Mouse (Mus musculus) CD4-positive, CD25-positive, alpha-beta regulatory T cell, adult 2 months (primary cell): ENCODE results near the gene Pnpo.
A peak's percentile ranks its signal among the peaks of the same experiment; 100 is the strongest.

Experiments used
- DNase-seq: peaks from one replicate; pipeline ENCODE4 v3.0.0-alpha.2; 2012; ENCODE audit warnings: low read depth, low spot score

Pnpo gene

DNA sequence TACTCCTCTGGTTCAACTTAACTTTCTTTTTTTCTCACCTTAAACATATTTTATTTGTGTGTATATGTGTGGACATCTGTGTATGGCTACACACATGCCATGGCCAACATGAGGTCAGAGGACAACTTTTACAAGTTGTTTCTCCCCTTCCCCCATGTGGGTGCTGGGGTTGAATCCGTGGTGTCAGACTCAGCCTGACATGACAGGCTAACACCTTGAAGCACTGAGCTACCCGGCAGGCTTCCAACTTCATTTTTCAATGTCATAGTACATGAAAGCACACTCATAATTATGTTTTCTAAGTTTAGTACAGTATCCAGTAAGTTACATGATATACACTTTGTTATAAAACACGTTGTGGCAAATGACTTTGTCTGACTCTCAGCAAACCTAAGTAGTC, 26.6 kb upstream of the Pnpo start:
- no peak for DNase-seq

GRCm38 (mm10) chr11:96969746-96970145, 26.0 kb upstream of the Pnpo start:
- no peak for DNase-seq

- DNase-seq = no peak
These were observed 25.5 kb upstream of the Pnpo start for GRCm38 (mm10) chr11:96969280-96969722.

DNA sequence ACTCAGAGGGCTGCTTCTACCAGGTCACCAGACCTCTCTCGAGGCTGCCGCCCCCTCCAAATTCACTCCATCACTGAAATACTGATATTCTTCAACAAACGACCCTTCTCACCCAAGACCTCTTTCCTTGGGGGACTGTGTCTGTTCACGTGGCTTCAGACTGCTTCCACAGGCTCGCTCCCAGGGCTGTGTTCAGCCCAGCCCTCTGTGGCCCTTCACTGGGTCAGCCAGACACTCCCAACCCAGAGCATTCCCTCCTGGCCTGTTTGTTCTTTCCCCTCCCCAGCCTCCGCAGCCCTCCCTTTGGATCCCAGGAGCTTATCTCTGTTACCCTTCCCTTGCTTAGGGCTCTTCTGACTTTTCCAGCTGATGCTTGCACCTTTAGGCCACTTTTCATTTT, 24.7 kb upstream of the Pnpo start:
- no peak for DNase-seq

- peak; percentile 49 for DNase-seq
These were observed 23.9 kb upstream of the Pnpo start for GRCm38 (mm10) chr11:96967544-96968269.

DNA sequence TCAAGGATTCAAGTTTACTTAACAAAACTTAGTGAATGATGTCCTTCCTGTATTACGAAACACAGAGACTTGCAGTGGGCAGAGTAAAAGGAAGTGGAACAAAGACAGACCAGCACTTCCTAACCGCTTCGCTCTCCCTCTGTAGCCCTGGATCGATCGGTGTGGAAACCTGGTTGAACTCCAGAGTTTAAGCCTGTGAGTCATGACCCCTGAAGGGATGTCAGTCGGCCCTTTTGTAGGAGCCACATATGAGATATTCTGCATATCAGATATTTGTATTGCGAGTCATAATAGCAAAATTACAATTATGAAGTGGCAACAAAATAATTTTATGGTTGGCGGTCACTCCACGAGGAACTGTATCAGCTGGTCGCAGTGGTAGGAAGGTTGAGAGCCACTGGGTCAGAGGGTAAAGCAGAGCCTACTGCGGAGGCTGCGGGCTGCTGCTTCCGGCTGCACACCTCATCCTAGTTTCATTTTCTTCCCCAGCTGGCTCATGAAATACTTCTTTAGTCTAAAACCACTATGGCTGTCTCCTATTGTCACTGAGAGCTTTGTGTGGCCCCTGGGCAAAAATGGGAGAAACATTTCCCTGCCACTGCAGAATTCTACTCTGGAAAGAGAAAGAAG, 23.2 kb upstream of the Pnpo start:
- DNase-seq = peak; percentile 76

DNA sequence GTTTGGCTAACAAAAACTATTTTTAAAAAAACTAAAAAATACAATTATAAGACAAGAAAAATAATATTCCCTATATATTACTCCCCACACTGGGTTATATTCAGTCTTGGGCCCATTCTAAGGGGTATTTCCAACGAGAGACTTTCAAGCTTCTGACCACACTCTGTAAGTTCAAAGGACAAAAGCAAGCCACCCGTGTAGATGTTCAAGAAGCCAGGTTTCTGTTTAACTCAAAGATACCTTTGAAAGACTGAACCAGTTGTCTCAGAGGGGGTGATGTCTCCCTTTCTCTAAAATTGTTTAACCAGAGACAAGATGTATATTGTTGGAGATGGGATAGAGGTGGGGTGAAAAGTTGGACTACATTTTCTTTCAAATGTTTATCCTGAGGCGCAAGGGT, 22.4 kb upstream of the Pnpo start:
- DNase-seq = no peak

GRCm38 (mm10) chr11:96963580-96963979, 19.8 kb upstream of the Pnpo start:
- peak; percentile 87 for DNase-seq

DNA sequence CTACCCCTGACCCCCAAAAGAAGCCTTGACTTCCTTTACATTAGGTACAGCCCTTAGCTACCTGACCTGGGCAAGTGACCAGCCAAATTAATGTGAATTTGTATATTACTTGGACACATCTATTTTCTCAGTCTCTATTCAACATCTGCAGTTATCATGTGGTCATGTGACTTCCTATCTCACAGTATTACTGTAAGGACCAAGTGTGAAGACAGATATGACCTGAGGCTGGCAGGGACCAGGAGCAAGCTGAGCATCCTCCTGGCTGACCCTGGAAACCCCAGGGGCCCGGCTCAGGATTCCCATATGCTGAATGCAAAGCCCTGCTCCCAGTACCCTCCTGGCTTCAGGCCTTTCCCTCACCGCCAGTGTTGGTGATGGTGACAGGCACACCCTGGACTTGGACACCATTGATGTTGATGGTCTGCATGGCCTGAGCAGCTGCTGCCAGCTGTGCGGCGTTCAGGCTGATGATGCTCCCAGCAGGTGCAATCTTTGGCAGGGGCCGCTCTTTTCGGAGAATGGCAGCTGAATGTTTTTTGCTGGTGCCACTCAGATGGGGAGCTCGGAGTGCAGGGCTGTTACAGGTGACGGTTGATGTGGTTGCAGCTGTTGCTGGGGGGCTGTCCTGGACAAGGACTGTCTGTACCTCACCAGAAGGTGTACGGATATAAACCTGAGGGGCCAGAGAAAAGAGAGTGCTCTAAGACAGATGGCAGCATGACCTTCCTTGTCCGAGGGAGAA, 13.4 kb upstream of the Pnpo start:
- DNase-seq = no peak

DNA sequence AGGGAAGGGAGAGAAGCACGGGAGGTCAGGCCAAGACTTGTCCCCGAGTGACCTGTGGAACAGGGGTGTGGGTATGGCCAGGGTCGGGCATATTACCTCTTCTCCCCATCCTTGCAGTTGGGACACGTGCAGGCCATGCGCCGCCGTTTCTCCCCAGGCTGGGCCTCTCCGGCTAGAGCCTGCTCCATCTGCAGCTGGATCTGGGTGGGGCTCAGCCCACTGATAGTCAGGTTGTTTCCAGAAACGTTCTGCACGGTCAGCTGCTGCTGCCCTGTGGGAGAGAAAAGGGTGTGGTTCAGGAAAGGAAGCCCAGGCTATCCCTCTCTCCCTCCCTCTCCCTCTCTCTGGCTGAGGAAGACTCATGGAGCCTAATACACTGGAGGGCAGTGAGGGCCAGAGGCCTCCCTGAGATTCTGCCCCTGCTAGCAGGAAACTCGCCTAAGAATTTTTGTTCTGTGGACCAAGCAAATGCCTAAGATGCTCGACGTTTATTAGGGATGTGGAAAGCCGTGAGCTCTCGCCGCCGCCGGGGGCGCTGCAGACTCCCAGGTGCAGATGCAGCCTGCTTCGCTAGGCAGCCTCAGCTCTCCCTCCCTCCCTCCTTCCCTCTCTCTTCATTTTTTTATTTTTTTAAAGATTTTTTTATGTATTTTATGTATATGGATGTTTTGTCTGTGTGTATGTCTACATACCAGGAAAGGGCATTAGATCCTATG, 12.4 kb upstream of the Pnpo start:
- no peak for DNase-seq

DNA sequence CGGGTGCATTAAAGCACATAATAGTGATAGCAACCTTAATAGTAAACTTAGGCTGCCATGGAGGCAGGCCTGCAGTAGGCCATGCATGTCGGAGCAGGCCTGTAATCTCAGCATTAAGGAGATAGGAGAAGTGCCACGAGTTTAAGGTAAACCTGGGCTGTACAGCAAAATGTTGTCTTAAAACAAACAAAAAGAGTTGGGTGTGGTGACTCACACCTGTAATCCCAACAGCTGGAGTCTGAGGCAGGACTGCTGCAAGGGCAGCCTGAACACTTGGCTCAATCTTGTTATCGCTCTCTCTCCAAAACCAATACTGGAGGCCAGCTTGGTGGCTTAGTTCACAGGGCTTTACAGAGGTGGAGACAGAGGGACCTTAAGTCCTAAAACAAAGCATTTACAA, 11.3 kb upstream of the Pnpo start:
- no peak for DNase-seq

- DNase-seq = no peak
These were observed 9.1 kb upstream of the Pnpo start for GRCm38 (mm10) chr11:96952896-96953295.

DNA sequence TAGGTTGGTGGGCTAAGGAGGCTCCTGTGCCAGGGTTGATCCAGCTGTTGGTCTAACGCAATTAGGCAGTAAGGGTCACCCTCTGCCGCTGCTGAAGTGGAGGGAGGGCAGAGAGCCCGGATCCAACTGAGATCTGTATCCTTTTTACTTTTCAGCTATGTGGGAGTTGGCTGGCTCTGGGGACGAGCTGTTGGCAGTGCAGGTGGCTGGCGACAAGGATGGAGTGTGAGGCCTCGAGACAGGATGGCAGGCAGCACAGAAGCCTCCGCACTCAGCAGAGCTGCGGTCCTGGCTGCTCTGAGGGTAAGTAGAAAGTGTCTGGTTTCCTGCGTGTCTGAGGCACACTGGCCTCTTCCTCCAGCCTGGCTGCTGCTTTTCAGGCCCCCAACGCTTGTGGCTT, 8.6 kb upstream of the Pnpo start:
- no peak for DNase-seq

GRCm38 (mm10) chr11:96950767-96951166, 7.0 kb upstream of the Pnpo start:
- peak; percentile 60 for DNase-seq

- no peak for DNase-seq
These were observed 4.1 kb upstream of the Pnpo start for GRCm38 (mm10) chr11:96947849-96948248.

- no peak for DNase-seq
These were observed 2.7 kb upstream of the Pnpo start for GRCm38 (mm10) chr11:96946498-96946897.

DNA sequence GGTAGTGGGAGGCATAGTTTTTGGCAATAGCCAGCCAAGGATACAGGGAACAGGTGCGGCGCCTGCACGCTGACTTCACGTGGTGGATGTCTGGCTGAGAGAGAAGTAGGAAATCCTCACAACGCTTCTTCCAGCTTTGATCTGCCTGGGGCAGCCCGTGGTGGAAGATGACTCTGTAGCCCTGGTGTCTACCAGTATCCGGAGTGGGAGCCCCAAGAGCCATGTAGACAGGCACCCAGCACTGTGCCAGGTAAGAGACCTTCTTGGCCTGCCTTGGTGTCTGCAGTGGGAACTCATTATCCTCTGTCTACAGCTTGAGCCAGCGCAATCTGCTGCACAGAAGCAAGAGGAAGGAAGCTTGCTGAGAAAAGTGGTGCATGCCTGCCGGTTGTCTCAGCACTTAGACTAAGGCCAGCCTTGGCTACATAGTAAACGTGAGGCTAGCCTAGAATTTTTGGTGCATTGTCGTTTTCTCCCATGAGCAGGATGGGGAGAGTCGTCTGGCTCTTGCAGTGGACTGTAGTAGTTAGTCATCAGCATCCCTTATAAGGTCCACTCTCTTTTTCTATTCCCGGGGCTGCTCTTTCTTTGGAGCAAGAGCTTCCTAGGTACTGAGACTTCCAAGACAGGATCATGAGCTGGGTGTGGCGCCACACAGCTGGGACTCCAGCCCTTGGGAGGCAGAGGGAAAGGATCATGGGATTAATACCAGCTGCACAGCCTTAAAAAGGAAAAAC, 1.2 kb upstream of the Pnpo start:
- peak; percentile 54 for DNase-seq

DNA sequence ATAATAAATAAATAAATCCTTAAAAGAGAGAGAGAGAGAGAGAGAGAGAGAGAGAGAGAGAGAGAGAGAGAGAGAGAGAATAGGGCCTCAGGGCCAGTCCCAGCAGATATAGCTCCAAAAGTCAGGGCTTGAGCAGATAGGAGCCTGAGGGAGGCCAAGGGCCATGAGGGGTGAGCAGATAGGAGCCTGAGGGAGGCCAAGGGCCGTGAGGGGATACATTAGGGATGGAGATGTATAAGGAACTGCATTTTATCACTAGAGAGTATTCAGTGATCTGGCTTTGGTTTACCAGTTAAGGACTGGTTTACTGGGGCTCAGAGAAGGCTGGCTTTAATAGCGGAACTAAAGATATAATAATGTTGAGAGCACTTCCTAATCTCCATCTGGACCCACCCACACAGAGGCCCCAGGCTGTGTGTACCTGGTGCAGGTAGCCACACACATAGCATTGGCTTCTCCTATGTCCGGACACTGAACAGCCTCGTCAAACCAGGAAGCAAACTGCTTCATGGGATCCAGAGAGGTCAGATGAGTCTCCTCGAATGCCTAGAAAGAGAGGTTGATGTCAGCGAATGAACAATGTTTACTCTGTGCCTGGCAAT, 1.7 kb downstream of the Pnpo start:
- no peak for DNase-seq

- no peak for DNase-seq
These were observed 3.0 kb downstream of the Pnpo start for GRCm38 (mm10) chr11:96940578-96941465.

GRCm38 (mm10) chr11:96938426-96938800, 5.4 kb downstream of the Pnpo start:
- no peak for DNase-seq
